Mouse (Mus musculus) frontal cortex, adult 2 months (tissue): ENCODE measurements at regions not wholly inside any gene's neighbourhood (a gene's known extent, or its start where the extent isn't known, plus 50 kb on each side); places are given as distances from the start of the nearest gene placed in this dataset.

Experiments
- DNase-seq, 2 experiments: peaks; one replicate each; pipeline ENCODE4 v3.0.0; 2022; ENCODE audit warnings: low spot score in 1 of 2; ENCODE audit errors: extremely low spot score in 1 of 2

GRCm38 (mm10) chr14:9338220-9338619, 672.2 kb upstream of the 4930452B06Rik start:
- DNase-seq = no peak

GRCm38 (mm10) chr14:9337107-9337506, 671.1 kb upstream of the 4930452B06Rik start:
- peak in 1 of 2 experiments; percentile 1 for DNase-seq

- DNase-seq = no peak
These were observed 665.6 kb upstream of the 4930452B06Rik start for GRCm38 (mm10) chr14:9331593-9331992.

- DNase-seq = no peak
These were observed 664.7 kb upstream of the 4930452B06Rik start for GRCm38 (mm10) chr14:9330767-9331166.

GRCm38 (mm10) chr14:9329839-9330485, 663.9 kb upstream of the 4930452B06Rik start:
- peak in 1 of 2 experiments; percentile 37 for DNase-seq

- DNase-seq = no peak
These were observed 661.3 kb upstream of the 4930452B06Rik start for GRCm38 (mm10) chr14:9327344-9327743.

GRCm38 (mm10) chr14:9319842-9320241, 653.8 kb upstream of the 4930452B06Rik start:
- DNase-seq = no peak

- no peak for DNase-seq
These were observed 652.9 kb upstream of the 4930452B06Rik start for GRCm38 (mm10) chr14:9318796-9319465.

- DNase-seq = no peak
These were observed 649.2 kb upstream of the 4930452B06Rik start for GRCm38 (mm10) chr14:9315224-9315623.

- no peak for DNase-seq
These were observed 630.1 kb upstream of the 4930452B06Rik start for GRCm38 (mm10) chr14:9296145-9296544.

GRCm38 (mm10) chr14:9294555-9294954, 628.5 kb upstream of the 4930452B06Rik start:
- peak in 1 of 2 experiments; percentile 15 for DNase-seq

GRCm38 (mm10) chr14:9288103-9288502, 622.1 kb upstream of the 4930452B06Rik start:
- DNase-seq = no peak

- DNase-seq = no peak
These were observed 619.6 kb upstream of the 4930452B06Rik start for GRCm38 (mm10) chr14:9285606-9286002.

- no peak for DNase-seq
These were observed 619.1 kb upstream of the 4930452B06Rik start for GRCm38 (mm10) chr14:9284976-9285605.

GRCm38 (mm10) chr14:9267282-9268091, 601.4 kb upstream of the 4930452B06Rik start:
- DNase-seq = no peak

- DNase-seq = no peak
These were observed 586.0 kb upstream of the 4930452B06Rik start for GRCm38 (mm10) chr14:9252017-9252416.

GRCm38 (mm10) chr14:9245266-9245665, 579.2 kb upstream of the 4930452B06Rik start:
- peak in 1 of 2 experiments; percentile 6 for DNase-seq

GRCm38 (mm10) chr14:9243336-9243735, 577.3 kb upstream of the 4930452B06Rik start:
- no peak for DNase-seq

GRCm38 (mm10) chr14:9242118-9242517, 576.1 kb upstream of the 4930452B06Rik start:
- DNase-seq = no peak

GRCm38 (mm10) chr14:9227670-9228069, 561.6 kb upstream of the 4930452B06Rik start:
- no peak for DNase-seq

- DNase-seq = peak in 1 of 2 experiments; percentile 2
These were observed 534.2 kb upstream of the 4930452B06Rik start for GRCm38 (mm10) chr14:9200246-9200645.
